Mouse (Mus musculus) layer of hippocampus, postnatal 36 days (tissue): Measurements from ENCODE around the gene Alx3. TPM values are rescaled to one million over a fixed set of nuclear protein-coding genes. Genes with fewer than 3 reads are reported as not detected.
"Not testable (repeated sequence)": the region's sequence is repeated elsewhere in the genome, so short reads cannot be mapped to it uniquely, and the experiment has no call there.

ENCODE experiments used
- DNase-seq, 2 experiments: peaks; one replicate each; pipeline ENCODE4 v3.0.0; 2022
- total RNA-seq, 2 experiments: library from RNA; stranded (reverse); gene quantifications; 2 replicates each; pipeline ENCODE4 v1.2.3; 2021

Alx3 gene
- total RNA-seq, 2 experiments from 2014 or later, result 0.33 to 0.35 TPM

DNA sequence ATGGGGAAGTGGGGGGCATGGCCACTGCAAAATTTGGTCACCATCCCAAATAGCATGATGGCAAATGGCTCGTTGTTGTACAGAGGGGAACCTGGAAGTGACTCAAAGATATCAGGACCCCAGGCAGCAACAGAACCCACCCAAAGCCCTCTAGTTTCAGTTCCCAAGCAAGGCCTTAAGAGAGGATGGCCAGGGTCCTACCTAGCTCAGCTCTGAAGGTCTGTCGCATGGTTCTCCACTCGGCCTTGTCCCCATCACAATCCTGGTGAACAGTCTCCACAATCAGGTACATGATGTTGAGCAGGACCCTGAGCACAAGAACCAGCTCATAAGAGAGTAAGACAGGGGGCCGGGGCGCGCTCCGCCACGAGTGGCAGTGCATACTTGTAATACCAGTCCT lies 29.6 kb downstream of the Alx3 start:
- no peak for DNase-seq

DNA sequence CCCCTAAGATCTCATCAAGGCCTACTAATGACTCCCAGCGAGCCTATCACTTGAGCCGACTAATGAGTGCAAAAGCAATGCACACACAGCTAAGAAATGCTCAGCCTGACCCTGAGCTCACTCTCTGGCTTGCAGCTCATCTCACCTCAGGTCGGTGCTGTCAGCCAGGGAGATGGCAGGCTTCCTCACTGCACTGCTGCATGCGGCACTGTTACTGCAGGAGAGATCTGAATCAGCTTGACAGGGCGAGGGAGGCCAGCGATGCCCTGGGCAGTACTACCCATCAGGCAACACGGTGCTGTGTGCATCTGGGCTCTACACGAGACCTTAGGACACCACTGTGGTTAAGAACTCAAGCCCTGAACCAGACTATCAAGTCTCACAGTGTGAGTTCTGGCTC lies 30.7 kb downstream of the Alx3 start:
- DNase-seq, result no peak

DNA sequence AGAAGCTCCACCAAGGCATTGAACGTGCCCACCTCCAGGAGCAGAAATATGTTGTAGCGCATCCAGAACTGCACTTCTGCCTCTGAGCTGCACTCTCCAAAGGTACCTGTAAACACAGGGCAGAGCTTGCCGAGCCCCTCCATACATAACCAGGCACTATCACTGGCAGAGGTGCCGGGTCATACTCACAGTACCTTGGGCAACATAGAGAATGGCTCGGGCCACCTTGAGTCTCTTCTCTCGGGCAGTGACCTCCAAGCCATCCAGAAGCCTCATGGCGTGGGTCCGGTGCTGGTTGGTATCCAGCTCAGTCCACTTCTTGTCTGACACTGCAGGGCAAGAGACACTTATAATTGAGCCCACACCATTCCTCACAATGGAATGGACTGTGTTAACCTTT lies 31.9 kb downstream of the Alx3 start:
- no peak for DNase-seq

DNA sequence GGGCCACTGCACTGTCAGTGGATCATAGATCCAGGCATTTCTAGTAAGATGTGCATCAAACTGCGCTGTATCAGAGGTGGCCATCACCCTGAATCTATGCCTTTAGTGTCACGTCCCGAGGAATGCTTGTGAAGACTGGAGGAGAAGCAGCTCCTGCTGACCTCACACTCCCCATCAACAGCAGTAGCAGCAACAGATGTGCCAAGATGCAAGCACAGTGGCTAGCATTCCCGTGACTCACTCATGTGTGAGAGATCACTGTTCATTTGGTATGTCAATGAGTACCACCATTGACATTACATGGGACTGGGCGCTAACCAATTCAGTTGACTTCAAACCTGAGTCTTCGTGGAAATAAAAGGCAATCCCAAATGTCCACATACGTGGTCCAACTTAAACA lies 32.8 kb downstream of the Alx3 start:
- DNase-seq, result no peak

DNA sequence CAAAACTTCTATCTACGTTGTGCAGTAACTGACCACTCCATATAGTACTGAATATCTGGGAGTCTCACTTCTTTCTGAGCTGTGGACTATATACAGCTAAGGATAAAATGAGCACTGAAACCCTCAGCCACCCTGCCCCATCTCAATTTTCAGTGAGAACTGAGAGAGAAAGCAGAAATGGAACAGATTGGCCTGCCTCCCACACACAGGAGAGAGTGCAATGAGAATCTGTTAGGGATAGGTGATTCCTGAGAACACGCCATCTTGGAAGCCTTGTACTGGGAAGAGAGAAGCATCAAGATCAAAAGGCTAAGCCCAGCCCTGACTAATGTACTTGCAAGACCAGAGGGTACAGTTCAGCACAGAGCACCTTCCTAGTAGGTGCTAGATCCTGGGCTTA lies 33.7 kb downstream of the Alx3 start:
- DNase-seq, result peak in 1 of 2 experiments; percentile 39

DNA sequence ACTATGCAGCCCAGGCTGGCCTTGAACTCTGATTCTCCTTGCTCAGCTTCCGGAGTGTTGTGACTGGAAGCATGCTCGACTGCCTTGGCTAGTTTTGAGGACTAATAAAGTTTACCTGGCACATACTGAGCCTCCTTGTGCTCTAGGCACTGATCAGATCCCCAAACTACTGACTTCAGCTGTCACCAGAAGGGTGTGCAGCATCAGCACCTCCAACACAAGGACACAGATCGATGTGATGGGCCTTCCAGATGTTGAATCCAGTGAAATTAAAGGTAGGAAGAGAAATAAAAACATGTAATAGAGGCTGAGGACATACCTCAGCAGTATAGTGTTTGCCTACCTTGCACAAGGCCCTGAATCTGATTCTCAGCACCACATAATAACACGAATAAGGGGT lies 34.6 kb downstream of the Alx3 start:
- no peak for DNase-seq

DNA sequence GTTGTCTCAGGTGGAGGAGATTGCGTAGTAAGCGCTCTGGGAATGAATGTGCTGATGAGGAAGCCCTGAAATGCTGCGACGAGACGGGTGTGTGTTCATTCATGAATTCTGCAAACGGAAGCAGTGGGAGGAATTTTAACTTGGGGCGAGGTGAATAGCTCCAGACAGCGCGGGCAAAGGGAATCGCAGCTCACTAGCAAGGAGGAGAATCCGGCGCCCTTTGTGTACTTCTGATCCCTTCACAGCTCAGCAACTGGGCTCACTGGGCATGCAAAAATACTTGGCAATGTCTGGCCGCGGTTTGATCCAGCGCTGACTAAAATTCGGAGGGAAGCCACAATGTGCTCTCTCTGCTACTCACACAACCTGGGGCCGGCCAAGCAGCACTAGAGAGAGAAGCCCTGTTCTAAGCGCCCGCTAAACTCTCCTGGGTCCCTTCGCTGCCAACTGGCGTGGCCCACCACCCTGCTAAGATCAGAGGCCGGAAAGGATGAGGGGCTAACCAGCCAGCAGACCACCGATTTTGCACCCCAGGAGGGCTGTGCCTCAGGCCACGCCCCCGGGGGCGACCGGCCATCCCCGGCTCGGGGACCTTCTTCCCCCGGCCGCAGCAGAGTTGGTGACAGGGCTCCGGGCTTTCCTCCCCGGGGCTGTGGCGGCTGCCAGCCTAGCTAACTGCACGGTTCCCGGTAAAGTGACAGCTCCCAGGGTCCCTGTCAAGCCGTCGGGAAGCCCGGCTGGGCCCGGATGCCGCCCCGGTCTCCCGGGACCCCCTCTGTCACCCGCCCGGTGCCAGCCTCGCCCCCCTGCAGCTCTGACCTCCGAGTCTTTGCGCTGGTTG lies 36.1 kb downstream of the Alx3 start, which contains the start of gene Gm10961:
Gene Gm10961 (plus strand): TSS at position 641 of the 841 bp plus-strand sequence.
- peak; percentile 51 to 52 for DNase-seq

DNA sequence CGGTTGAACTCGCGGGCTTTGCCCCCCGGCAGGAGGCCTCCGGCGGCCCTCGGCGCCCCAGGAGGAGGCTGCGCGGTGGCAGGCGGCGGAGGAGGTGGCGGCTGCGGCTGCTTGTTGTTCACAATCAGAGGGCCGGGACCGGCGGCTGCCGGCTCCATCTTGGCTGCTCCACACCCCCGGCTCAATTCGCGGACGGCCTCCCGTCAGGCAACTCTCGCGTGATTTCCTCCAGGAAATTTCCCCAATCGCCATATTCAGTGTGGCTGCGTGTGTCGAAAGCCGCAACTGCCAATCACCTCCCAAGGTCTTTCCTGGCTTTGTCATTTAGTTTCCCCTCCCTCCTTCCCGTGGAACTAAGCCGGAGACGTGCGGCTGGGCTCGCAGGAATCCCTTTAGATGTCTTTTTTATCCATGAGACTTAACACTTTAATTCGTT lies 36.7 kb downstream of the Alx3 start, which contains the start of gene Strip1:
Gene Strip1 (minus strand): TSS at position 172 of the 436 bp plus-strand sequence.
- peak; percentile 93 for DNase-seq

DNA sequence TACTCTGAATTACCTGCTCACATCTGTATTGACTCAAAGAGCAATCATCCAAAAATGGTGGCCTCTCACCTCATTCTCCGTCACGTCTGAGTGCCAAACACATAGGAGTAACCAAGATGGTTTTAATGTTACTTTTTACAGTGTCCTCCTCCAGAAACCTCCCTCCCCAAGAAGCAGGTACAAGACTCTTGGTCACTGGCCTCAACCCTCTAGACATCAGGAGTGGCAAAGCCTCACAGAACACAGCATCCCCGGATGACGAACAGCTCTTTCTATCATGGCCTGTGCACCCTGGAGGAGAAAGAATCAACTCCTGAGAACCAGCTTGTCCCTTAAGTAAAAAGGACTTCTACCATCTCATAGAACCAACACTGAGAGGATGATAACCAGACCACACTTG lies 38.0 kb downstream of the Alx3 start:
- no peak for DNase-seq

DNA sequence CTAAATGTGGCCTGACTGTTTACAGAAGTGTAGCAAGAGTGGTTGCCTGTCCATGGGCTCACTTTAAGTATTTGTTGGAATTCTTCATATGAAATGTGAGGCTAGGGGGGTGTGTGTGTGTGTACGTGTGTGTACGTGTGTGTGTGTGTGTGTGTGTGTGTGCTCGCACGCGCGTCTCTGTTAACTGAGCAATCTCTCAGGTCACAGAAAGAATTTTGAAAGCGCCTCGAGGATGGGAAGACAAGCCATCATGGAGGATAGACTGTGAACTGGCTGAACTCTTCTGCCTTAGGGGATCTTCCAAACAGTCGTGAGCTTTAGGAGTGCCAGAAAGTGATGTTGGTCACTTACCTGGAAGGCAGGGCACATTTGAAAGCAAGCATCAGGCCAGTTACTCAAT lies 39.1 kb downstream of the Alx3 start:
- DNase-seq, result no peak

DNA sequence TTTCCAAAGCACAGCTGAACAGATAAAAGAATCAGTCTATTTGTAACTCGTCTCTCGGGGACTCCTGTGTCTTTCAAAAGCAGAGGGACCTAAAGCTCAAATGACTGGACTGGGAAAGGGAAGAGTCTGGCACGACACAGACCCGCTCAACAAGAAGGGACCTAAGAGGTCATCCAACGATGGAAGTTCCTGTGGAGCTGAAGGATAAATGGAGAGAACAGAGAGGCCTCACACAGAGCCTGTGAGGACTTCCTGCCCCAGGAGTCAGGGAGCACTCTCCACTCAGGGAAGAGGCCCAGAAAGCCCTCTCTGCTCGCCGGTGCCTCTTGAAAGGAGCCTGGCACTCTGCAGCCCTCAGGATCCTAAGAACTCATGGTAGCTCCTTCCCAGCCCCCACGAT lies 41.0 kb downstream of the Alx3 start:
- no peak for DNase-seq

DNA sequence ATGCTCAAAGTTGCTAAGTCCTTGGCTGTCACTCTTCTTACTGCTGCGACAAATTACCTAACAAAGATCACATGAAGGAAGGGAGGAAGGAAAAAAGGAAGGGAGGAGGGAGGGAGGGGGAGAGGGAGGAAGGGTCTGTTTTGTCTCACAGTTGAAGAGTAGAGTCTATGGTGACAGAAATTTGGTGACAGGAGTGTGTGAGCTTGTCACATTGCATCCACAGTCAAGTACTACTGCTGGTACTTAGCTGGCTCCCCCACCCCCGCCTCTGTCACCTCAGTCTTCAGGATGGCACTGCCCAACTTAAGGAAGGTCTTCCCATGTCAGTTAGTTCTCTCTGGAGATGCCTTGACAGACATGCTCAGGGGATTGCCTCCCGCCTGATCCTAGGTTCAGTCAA lies 41.4 kb downstream of the Alx3 start:
- no peak for DNase-seq

DNA sequence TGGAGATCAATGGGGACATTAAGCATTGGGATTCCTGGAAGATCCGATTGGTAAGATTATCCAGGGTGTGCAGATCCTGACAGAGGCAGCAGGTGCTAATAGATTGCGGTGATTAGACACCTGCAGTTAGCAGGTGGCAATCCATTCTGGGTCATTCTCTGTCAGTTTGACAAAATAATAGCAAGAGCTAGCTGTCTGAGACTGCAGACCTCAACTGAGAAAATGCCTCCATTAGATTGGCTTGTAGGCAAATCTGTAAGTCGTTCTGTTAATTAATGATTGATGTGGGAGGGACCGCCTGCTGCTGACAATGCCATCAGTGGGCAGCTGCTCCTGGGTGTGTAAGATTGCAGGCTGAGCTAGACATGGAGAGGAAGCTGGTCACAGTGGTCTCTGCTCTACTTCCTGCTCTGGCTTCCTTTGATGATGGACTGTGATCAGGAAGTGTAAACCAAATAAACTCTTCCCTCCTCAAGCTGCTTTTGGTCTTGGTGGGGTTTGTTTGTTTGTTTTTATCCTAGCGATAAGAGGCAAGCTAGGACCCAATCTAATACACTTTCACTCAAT lies 42.9 kb downstream of the Alx3 start:
- DNase-seq, result no peak

DNA sequence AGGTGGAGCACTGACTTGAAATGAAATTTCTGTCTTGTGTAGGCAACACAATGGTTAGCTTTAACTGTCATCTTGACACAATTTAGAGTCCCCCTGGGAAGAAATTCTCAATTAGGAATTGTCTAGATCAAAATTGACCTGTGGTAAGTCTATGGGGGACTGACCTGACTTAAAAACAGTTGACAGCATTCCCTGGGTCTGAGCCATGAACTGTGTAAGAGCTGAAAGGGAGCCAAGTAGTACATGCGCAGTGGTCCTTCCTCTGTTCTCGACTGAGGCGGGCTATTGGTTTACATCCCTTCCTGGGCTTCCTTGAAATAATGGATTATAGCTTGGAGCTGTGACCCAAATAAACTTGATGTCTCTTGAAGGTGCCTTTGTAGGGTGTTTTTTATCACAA lies 52.1 kb downstream of the Alx3 start:
- DNase-seq, result no peak

DNA sequence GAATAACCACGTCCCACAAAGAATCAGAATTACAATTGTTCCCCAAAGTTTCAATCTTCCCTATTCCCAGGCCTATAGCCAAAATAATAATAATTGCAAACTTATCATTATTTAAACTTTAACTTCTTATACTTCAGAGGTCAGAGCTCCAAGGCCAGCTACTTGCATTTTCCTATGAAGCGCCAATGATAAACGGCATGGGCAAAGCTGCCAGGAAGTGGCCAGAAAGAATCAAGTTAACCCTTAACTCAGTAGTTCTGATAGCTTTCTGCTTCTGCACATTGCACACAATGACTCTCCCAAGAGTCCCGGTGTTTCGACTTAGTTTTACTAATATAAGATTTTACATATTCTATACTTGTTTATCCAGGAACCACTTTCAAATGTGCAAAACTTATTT lies 55.4 kb downstream of the Alx3 start:
- not testable (repeated sequence) for DNase-seq

DNA sequence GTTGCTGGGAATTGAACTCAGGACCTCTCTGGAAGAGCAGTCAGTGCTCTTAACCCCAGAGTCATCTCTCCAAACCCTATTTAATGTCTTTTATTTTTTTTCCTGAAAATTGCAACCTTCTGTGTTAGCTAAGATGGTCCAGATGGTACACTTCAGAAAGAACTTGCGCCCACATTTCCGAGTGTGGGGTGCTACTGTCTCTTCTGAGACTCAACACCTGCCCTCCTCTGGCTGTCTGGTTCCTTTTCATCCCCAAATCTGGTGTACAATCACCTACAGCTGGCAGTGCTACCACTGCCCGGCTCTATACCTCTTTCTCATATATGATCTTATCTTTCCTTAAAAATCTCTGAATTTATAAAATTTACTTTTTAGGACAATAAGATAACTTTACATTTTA lies 58.1 kb downstream of the Alx3 start:
- DNase-seq, result no peak

DNA sequence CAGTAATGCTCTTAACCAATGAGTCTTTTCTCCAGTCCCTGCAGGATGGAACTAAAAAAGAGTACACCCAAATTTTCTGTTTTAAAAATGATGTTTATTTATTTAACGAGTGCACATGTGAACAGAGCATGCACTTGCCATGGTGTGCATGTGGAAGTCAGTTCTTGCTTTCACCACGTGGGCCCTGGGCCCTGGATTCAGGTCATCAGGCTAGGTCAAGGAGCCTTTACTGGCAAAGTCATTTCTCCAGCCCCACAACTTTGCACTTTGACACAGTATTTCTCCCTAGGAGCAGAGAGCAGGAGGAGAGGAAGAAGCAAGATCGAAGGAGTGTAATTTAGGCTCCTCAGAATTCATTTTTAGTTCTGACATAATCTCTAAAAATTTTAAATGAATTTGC lies 60.0 kb downstream of the Alx3 start:
- no peak for DNase-seq

Other genes starting within 250 kb of the Alx3 start
- gene Kcnc4, start 135.5 kb upstream of the Alx3 start, total RNA-seq, result 10 to 100 TPM; 55.5 to 60.2 TPM
- gene Slc6a17, start 77.0 kb upstream of the Alx3 start, total RNA-seq, result 100 to 1,000 TPM; 286 to 289 TPM
- gene Ubl4b, start 40.0 kb upstream of the Alx3 start, total RNA-seq, result not detected
- gene Gm10961, start 36.3 kb downstream of the Alx3 start, total RNA-seq, result not detected
- gene Strip1, start 36.7 kb downstream of the Alx3 start, total RNA-seq, result 10 to 100 TPM; 68.4 to 70.0 TPM
- gene Ahcyl1, start 101.5 kb downstream of the Alx3 start, total RNA-seq, result 100 to 1,000 TPM; 335 to 338 TPM
- 10 to 100 TPM; 19.0 to 20.1 TPM for gene Csf1, start 165.4 kb downstream of the Alx3 start, total RNA-seq